Mouse (Mus musculus) adrenal gland, postnatal 4 days (tissue): ENCODE measurements around the gene Gstm4. TPM values are rescaled to one million over a fixed set of nuclear protein-coding genes. Genes with fewer than 3 reads are reported as not detected.
"Not testable (repeated sequence)": the region's sequence is repeated elsewhere in the genome, so short reads cannot be mapped to it uniquely, and the experiment has no call there.

ENCODE experiments used
- DNase-seq, 2 experiments: peaks; one replicate each; pipeline ENCODE4 v3.0.0; 2021 to 2022; ENCODE audit warnings: low spot score in 2 of 2, mixed read lengths in 2 of 2
- total RNA-seq, 2 experiments: library from RNA; stranded (reverse); gene quantifications; 2 replicates each; pipeline ENCODE4 v1.2.3; 2021

Gstm4 gene
- total RNA-seq, 2 experiments from 2014 or later = 15.6 to 16.5 TPM

- DNase-seq = no peak
Measured at GRCm38 (mm10) chr3:108018190-108018820, 26.4 kb downstream of the Gstm4 start.

- peak; percentile 69 to 85 for DNase-seq
Measured at GRCm38 (mm10) chr3:108017473-108018189, 27.1 kb downstream of the Gstm4 start, which contains the start of gene Gstm1. TSS of gene Gstm1 (minus strand) at chr3:108017973.

- not testable (repeated sequence) for DNase-seq
Measured at GRCm38 (mm10) chr3:108016468-108016867, 28.2 kb downstream of the Gstm4 start.

- no peak for DNase-seq
Measured at GRCm38 (mm10) chr3:108014974-108015346, 29.7 kb downstream of the Gstm4 start.

- DNase-seq = no peak
Measured at GRCm38 (mm10) chr3:108014098-108014973, 30.4 kb downstream of the Gstm4 start.

- no peak for DNase-seq
Measured at GRCm38 (mm10) chr3:108013331-108013871, 31.3 kb downstream of the Gstm4 start.

- DNase-seq = no peak
Measured at GRCm38 (mm10) chr3:108011558-108011957, 33.1 kb downstream of the Gstm4 start.

GRCm38 (mm10) chr3:108010286-108010685 is 34.4 kb downstream of the Gstm4 start:
- DNase-seq = no peak

GRCm38 (mm10) chr3:108002021-108002420 is 42.7 kb downstream of the Gstm4 start:
- DNase-seq = no peak

- no peak for DNase-seq
Measured at GRCm38 (mm10) chr3:107999491-107999890, 45.2 kb downstream of the Gstm4 start.

- no peak for DNase-seq
Measured at GRCm38 (mm10) chr3:107998591-107998990, 46.1 kb downstream of the Gstm4 start.

- DNase-seq = no peak
Measured at GRCm38 (mm10) chr3:107996576-107996975, 48.1 kb downstream of the Gstm4 start.

GRCm38 (mm10) chr3:107995974-107996373 is 48.7 kb downstream of the Gstm4 start:
- not testable (repeated sequence) for DNase-seq

Other genes starting within 250 kb of the Gstm4 start
- gene Eps8l3, start 167.7 kb downstream of the Gstm4 start, total RNA-seq = not detected
- 10 to 100 TPM; 39.7 to 41.1 TPM for gene Gstm5, start 149.1 kb downstream of the Gstm4 start, total RNA-seq
- gene Gstm7, start 113.1 kb downstream of the Gstm4 start, total RNA-seq = 10 to 100 TPM; 68.4 to 78.5 TPM
- gene Gstm6, start 101.1 kb downstream of the Gstm4 start, total RNA-seq = 10 to 100 TPM in 1 of 2 experiments, 1 to 10 TPM in 1; 9.0 to 11.0 TPM
- under 1 TPM in 1 of 2 experiments, not detected in 1; 0.31 TPM for gene Gstm3, start 75.6 kb downstream of the Gstm4 start, total RNA-seq
- gene Gstm2, start 58.4 kb downstream of the Gstm4 start, total RNA-seq = 100 to 1,000 TPM; 134 to 153 TPM
- 100 to 1,000 TPM; 144 to 170 TPM for gene Gstm1, start 26.9 kb downstream of the Gstm4 start, total RNA-seq
- 100 to 1,000 TPM; 101 to 109 TPM for gene Ampd2, start 41.8 kb upstream of the Gstm4 start, total RNA-seq
- gene Gnat2, start 47.9 kb upstream of the Gstm4 start, total RNA-seq = 1 to 10 TPM; 3.9 to 4.1 TPM
- 100 to 1,000 TPM; 128 to 135 TPM for gene Gnai3, start 101.3 kb upstream of the Gstm4 start, total RNA-seq
- gene Gpr61, start 110.0 kb upstream of the Gstm4 start, total RNA-seq = under 1 TPM; 0.25 to 0.39 TPM
- 10 to 100 TPM; 17.0 to 18.5 TPM for gene Amigo1, start 141.4 kb upstream of the Gstm4 start, total RNA-seq
- 10 to 100 TPM in 1 of 2 experiments, 1 to 10 TPM in 1; 8.3 to 10.0 TPM for gene Cyb561d1, start 156.3 kb upstream of the Gstm4 start, total RNA-seq
- gene Atxn7l2, start 166.0 kb upstream of the Gstm4 start, total RNA-seq = 10 to 100 TPM; 15.6 to 16.9 TPM
- gene Sypl2, start 181.8 kb upstream of the Gstm4 start, total RNA-seq = 10 to 100 TPM in 1 of 2 experiments, 1 to 10 TPM in 1; 6.7 to 12.2 TPM
- 100 to 1,000 TPM in 1 of 2 experiments, 10 to 100 TPM in 1; 99.9 to 102 TPM for gene Psma5, start 212.0 kb upstream of the Gstm4 start, total RNA-seq
- gene Sort1, start 239.2 kb upstream of the Gstm4 start, total RNA-seq = 10 to 100 TPM; 31.7 to 32.5 TPM